Mouse (Mus musculus): Measurements from ENCODE around the gene Ing3. TPM values are rescaled to one million over a fixed set of nuclear protein-coding genes. Genes with fewer than 3 reads are reported as not detected.

Gene Ing3
- total RNA-seq (2014; fragmentation: Nextera tagmentation) (27.0 and 30.6 TPM in 2 replicates), total RNA-seq (2017) (15.2 and 18.1 TPM in 2 replicates), polyA plus RNA-seq (2012) (8.7 and 12.5 TPM in 2 replicates)

GRCm38 (mm10) chr6:21949226-21949731 lies at the start of gene Ing3:
Ing3 (plus strand) TSS chr6:21949571.
- H3K36me3 ChIP-seq (replicated peaks): peaks cover 24% of the 10 kb centered on the region
- H3K27me3 ChIP-seq (ENCODE audit: insufficient read depth, low read length): no peaks in the 10 kb centered on the region
- no peaks in the 10 kb centered on the region for H3K9me3 ChIP-seq (replicated peaks)
- DNase-seq (ENCODE audit: low spot score) (peak; percentile 73), ATAC-seq (ENCODE audit: extremely low read depth, insufficient number of reproducible peaks, low FRiP score, poor library complexity, severe bottlenecking) (peak; percentile 94)
- TF ChIP-seq CTCF (IDR thresholded peaks at IDR 0.05; ENCODE audit: low read depth, low read length): no peak
- TF ChIP-seq GATA1 (IDR thresholded peaks at IDR 0.05; ENCODE audit: borderline replicate concordance, low read length): no peak
- no peak for TF ChIP-seq POLR2AphosphoS5 (IDR thresholded peaks at IDR 0.05; ENCODE audit: insufficient replicate concordance, low read depth, low read length)
- no peak for TF ChIP-seq GATA2 (IDR thresholded peaks at IDR 0.05; ENCODE audit: borderline replicate concordance, low read depth, low read length)
- TF ChIP-seq TAL1 (conservative IDR thresholded peaks at IDR 0.05; ENCODE audit: low read depth, low read length): no peak
- peaks cover 14% of the 10 kb centered on the region for H3K4me1 ChIP-seq (ENCODE audit: insufficient read depth, low read depth, low read length)
- peak within 1 kb of the TSS; percentile 90 for H3K4me3 ChIP-seq (ENCODE audit: low read depth, low read length)

- Histone ChIP-seq H3K36me3 (replicated peaks) (no peaks in the 10 kb centered on the region), H3K9me3 (replicated peaks) (no peaks in the 10 kb centered on the region), H3K27me3 (ENCODE audit: insufficient read depth, low read length) (no peaks in the 10 kb centered on the region; the same call in 1 of the 2 replicates), H3K4me1 (ENCODE audit: insufficient read depth, low read depth, low read length) (no peaks in the 10 kb centered on the region), H3K4me3 (ENCODE audit: low read depth, low read length) (no peak overlapping the region)
- TF ChIP-seq TAL1 (conservative IDR thresholded peaks at IDR 0.05; ENCODE audit: low read depth, low read length) (no peak), POLR2AphosphoS5 (IDR thresholded peaks at IDR 0.05; ENCODE audit: insufficient replicate concordance, low read depth, low read length) (no peak), GATA2 (IDR thresholded peaks at IDR 0.05; ENCODE audit: borderline replicate concordance, low read depth, low read length) (no peak), CTCF (IDR thresholded peaks at IDR 0.05; ENCODE audit: low read depth, low read length) (no peak), GATA1 (IDR thresholded peaks at IDR 0.05; ENCODE audit: borderline replicate concordance, low read length) (no peak)
- no peak for DNase-seq (ENCODE audit: low spot score)
- no peak for ATAC-seq (ENCODE audit: extremely low read depth, insufficient number of reproducible peaks, low FRiP score, poor library complexity, severe bottlenecking)
Measured at GRCm38 (mm10) chr6:21909720-21910119, 39.7 kb upstream of the Ing3 start.

DNA sequence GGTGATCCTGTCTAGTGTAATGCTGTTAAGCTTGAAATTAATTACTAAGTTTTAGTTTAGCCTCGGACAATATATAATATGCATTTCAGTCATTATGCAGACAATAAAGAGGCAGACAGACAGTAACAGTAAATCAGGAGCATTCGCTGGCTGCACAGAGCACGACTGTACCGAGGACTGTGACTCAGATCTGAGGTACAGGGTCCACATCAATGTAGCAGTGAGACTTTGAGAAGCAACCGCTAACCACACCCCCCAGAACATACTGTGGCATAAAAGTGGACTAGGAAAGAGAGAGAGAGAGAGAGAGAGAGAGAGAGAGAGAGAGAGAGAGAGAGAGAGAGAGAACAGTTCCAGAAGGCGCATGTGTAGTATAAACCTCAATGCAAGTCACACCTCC lies 38.6 kb upstream of the Ing3 start:
- Histone ChIP-seq H3K36me3 (replicated peaks) (no peaks in the 10 kb centered on the region), H3K4me1 (ENCODE audit: insufficient read depth, low read depth, low read length) (no peaks in the 10 kb centered on the region), H3K9me3 (replicated peaks) (no peaks in the 10 kb centered on the region), H3K27me3 (ENCODE audit: insufficient read depth, low read length) (no peaks in the 10 kb centered on the region; the same call in 1 of the 2 replicates), H3K4me3 (ENCODE audit: low read depth, low read length) (no peak overlapping the region)
- ATAC-seq (ENCODE audit: extremely low read depth, insufficient number of reproducible peaks, low FRiP score, poor library complexity, severe bottlenecking) (no peak), DNase-seq (ENCODE audit: low spot score) (no peak)
- TF ChIP-seq GATA1 (IDR thresholded peaks at IDR 0.05; ENCODE audit: borderline replicate concordance, low read length): no peak

GRCm38 (mm10) chr6:21916591-21916990 lies 32.8 kb upstream of the Ing3 start:
- Histone ChIP-seq H3K4me3 (ENCODE audit: low read depth, low read length) (no peak overlapping the region), H3K27me3 (ENCODE audit: insufficient read depth, low read length) (no peaks in the 10 kb centered on the region; the same call in 1 of the 2 replicates), H3K4me1 (ENCODE audit: insufficient read depth, low read depth, low read length) (no peaks in the 10 kb centered on the region), H3K36me3 (replicated peaks) (no peaks in the 10 kb centered on the region), H3K9me3 (replicated peaks) (no peaks in the 10 kb centered on the region)
- DNase-seq (ENCODE audit: low spot score): no peak
- TF ChIP-seq POLR2AphosphoS5 (IDR thresholded peaks at IDR 0.05; ENCODE audit: insufficient replicate concordance, low read depth, low read length) (no peak), GATA2 (IDR thresholded peaks at IDR 0.05; ENCODE audit: borderline replicate concordance, low read depth, low read length) (no peak), TAL1 (conservative IDR thresholded peaks at IDR 0.05; ENCODE audit: low read depth, low read length) (no peak)
- ATAC-seq (ENCODE audit: extremely low read depth, insufficient number of reproducible peaks, low FRiP score, poor library complexity, severe bottlenecking): no peak

- H3K4me1 ChIP-seq (ENCODE audit: insufficient read depth, low read depth, low read length): no peaks in the 10 kb centered on the region
- H3K36me3 ChIP-seq (replicated peaks): no peaks in the 10 kb centered on the region
- TF ChIP-seq GATA2 (IDR thresholded peaks at IDR 0.05; ENCODE audit: borderline replicate concordance, low read depth, low read length) (no peak), GATA1 (IDR thresholded peaks at IDR 0.05; ENCODE audit: borderline replicate concordance, low read length) (no peak), CTCF (IDR thresholded peaks at IDR 0.05; ENCODE audit: low read depth, low read length) (no peak), POLR2AphosphoS5 (IDR thresholded peaks at IDR 0.05; ENCODE audit: insufficient replicate concordance, low read depth, low read length) (no peak)
- ATAC-seq (ENCODE audit: extremely low read depth, insufficient number of reproducible peaks, low FRiP score, poor library complexity, severe bottlenecking) (no peak), DNase-seq (ENCODE audit: low spot score) (no peak)
- H3K4me3 ChIP-seq (ENCODE audit: low read depth, low read length): no peak overlapping the region
- no peaks in the 10 kb centered on the region for H3K9me3 ChIP-seq (replicated peaks)
- peaks cover 16% of the 10 kb centered on the region for H3K27me3 ChIP-seq (ENCODE audit: insufficient read depth, low read length)
Measured at GRCm38 (mm10) chr6:21924150-21924549, 25.2 kb upstream of the Ing3 start.

DNA sequence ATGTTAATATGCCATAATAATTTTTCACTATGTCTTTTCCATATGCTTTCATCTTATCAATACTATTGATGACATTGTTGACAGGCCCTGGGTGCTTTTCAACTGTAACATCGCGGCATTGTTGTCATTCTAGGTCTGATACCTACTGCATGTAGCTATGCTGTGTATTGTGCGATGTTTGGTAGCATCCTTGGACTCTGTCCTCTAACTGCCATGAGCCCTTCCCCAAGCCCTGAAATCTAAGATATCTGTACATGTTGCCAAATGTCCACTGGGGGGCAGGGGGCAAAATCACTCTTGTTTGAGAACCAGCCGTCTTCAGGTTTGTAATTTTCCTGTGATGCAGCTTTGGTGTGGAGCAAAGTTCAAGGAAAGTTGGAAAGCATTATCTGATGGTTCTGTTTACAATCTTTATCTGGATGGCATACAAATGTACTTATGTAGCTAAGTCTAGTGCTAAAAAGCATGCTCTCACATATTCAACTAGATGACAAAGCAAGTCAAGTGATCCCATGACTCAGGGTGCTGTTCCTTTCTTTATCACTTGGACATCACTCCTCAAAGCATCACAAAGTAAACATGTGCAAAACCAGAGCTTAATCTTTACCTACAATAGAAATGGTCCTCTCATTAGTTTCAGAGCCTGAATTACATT lies 11.3 kb upstream of the Ing3 start:
- H3K36me3 ChIP-seq (replicated peaks): no peaks in the 10 kb centered on the region
- H3K4me3 ChIP-seq (ENCODE audit: low read depth, low read length): no peak overlapping the region
- H3K9me3 ChIP-seq (replicated peaks): no peaks in the 10 kb centered on the region
- H3K27me3 ChIP-seq (ENCODE audit: insufficient read depth, low read length): peaks cover 31% of the 10 kb centered on the region
- ATAC-seq (ENCODE audit: extremely low read depth, insufficient number of reproducible peaks, low FRiP score, poor library complexity, severe bottlenecking) (no peak), DNase-seq (ENCODE audit: low spot score) (no peak)
- TF ChIP-seq CTCF (IDR thresholded peaks at IDR 0.05; ENCODE audit: low read depth, low read length) (no peak), GATA1 (IDR thresholded peaks at IDR 0.05; ENCODE audit: borderline replicate concordance, low read length) (no peak), GATA2 (IDR thresholded peaks at IDR 0.05; ENCODE audit: borderline replicate concordance, low read depth, low read length) (no peak), POLR2AphosphoS5 (IDR thresholded peaks at IDR 0.05; ENCODE audit: insufficient replicate concordance, low read depth, low read length) (no peak), TAL1 (conservative IDR thresholded peaks at IDR 0.05; ENCODE audit: low read depth, low read length) (no peak)
- H3K4me1 ChIP-seq (ENCODE audit: insufficient read depth, low read depth, low read length): no peaks in the 10 kb centered on the region

All from G1E (cell line).